Mouse (Mus musculus) G1E (cell line): Measurements from ENCODE around the gene Tulp4.

Source experiments
- CTCF ChIP-seq: IDR thresholded peaks from 2 replicates; pipeline ENCODE4 v1.5.1; 2012; ENCODE audit warnings: low read depth, low read length, inconsistent platforms, mixed read lengths
- GATA1 ChIP-seq: IDR thresholded peaks from 2 replicates; pipeline ENCODE4 v1.6.1; 2012; ENCODE audit warnings: borderline replicate concordance, low read length, inconsistent platforms, mixed read lengths
- POLR2AphosphoS5 ChIP-seq: IDR thresholded peaks from 2 replicates; pipeline ENCODE4 v1.6.1; 2012; ENCODE audit warnings: low read depth, low read length, inconsistent platforms; ENCODE audit not compliant: insufficient replicate concordance
- TAL1 ChIP-seq: conservative IDR thresholded peaks from 2 replicates; pipeline ENCODE4 v1.6.1; 2012; ENCODE audit warnings: low read depth, low read length, inconsistent platforms, mixed read lengths

DNA sequence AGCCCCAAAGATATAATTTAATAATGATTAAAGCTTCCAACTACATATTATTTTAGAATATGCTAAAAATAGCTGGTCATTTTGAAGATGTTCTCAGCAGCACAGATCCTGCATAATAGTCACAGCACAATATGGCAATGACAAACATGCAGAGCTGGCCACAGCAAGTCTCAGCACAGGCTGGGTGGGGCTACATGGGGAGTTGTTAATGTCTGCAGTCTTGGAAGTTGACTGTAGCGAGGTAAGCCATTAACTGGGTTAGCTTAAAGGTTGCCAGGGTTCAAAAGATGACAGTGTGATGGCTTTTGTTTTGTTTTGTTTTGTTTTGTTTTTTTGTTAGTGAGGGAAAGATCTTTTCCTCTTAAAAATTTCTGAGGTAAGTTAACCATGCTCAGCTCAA lies 68.3 kb downstream of the Tulp4 start:
- TF ChIP-seq CTCF, result no peak
- no peak for TF ChIP-seq GATA1
- no peak for TF ChIP-seq TAL1
- TF ChIP-seq POLR2AphosphoS5, result no peak
